Mouse (Mus musculus) layer of hippocampus, adult 6 months (tissue): ENCODE measurements around the gene Vmn2r43. TPM values are rescaled to one million over a fixed set of nuclear protein-coding genes. Genes with fewer than 3 reads are reported as not detected.

ENCODE experiments used
- long read RNA-seq, 2 experiments: library from polyadenylated mRNA; unstranded; transcript quantifications; one replicate each; pipeline ENCODE4 v2.0.0; 2019 to 2020
- polyA plus RNA-seq: library from polyadenylated mRNA; unstranded; fragments of <200 nt; fragmentation: Nextera tagmentation; gene quantifications from 2 replicates; pipeline ENCODE4 v1.2.3, GENCODE M21; 2021

Vmn2r43 gene
- not detected in 2 replicates for polyA plus RNA-seq
- long read RNA-seq, experiment 1: 0 reads
- long read RNA-seq, experiment 2: 0 reads

DNA sequence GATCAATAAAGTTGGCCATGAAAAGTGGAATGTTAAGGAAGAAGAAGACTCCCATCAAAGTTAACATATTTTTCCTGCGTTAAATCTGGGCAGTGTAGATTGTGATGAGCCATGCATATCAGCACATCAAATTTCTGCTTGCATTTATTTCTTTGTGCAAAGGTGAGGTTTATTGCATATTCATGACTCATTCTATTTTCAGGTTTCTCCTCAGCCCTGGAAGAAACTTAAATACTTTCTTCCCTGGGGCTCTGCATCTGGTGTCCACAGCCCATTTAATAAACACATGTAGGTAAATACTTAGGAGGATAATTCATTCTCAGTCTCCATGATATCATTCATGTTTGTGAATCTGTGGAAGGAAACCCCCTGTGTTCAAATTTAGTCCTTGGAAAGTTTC lies at the start of gene Vmn2r43:
TSS of gene Vmn2r43 (minus strand) at position 101 of the 400 bp plus-strand sequence.

DNA sequence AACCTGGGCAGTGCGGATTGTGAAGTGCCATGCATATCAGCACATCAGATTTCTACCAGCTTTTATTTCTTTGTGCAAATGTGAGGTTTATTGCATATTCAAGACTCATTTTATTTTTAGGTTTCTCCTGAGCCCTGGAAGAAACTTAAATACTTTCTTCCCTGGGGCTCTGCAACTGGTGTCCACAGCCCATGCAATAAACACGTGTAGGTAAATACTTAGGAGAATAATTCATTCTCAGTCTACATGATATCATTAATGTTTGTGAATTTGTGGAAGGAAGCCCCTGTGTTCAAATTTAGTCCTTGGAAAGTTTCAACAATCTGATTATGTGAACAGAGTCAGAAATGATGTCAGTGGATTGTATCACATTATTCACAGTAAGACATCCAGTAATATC lies 60.2 kb downstream of the Vmn2r43 start, which contains the start of gene Vmn2r42:
TSS of gene Vmn2r42 (minus strand) at position 101 of the 400 bp plus-strand sequence.

Other genes starting within 250 kb of the Vmn2r43 start
- not detected in 2 replicates for gene Vmn2r41, start 98.9 kb downstream of the Vmn2r43 start, polyA plus RNA-seq
- not detected in 2 replicates for gene Vmn2r42, start 60.3 kb downstream of the Vmn2r43 start, polyA plus RNA-seq
- gene Vmn2r44, start 122.7 kb upstream of the Vmn2r43 start, polyA plus RNA-seq: not detected in 2 replicates
- gene Vmn2r45, start 228.5 kb upstream of the Vmn2r43 start, polyA plus RNA-seq: not detected in 2 replicates